Mouse (Mus musculus) spleen, postnatal 4 days (tissue): ENCODE data around the gene Nanos2.

ENCODE experiments used
- DNase-seq, 2 experiments: peaks; one replicate each; pipeline ENCODE4 v3.0.0; 2022; ENCODE audit warnings: low spot score in 2 of 2

Gene Nanos2

GRCm38 (mm10) chr7:18990601-18991295 is 3.5 kb downstream of the Nanos2 start, which contains the start of gene Mypop:
Gene Mypop, plus strand, starts transcription at chr7:18991245.
- DNase-seq: peak; percentile 95 to 98

- no peak for DNase-seq
Measured at GRCm38 (mm10) chr7:18991660-18992293, 4.6 kb downstream of the Nanos2 start.

DNA sequence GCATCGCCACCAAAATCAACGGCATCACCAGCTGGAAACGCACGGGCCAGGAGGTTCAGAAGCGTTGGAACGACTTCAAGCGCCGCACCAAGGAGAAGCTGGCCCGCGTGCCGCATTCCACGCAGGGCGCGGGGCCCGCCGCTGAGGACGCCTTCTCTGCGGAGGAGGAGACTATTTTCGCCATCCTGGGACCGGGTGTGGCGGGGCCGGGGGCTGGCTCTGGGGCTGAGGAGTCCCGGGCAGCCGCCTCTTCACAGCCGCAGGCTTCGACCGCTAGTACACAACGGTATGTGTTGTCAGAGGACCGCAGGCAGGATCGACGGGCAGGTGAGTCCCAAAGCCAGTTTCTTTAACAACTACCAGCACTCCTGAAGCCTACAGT is 5.1 kb downstream of the Nanos2 start:
- DNase-seq: no peak

GRCm38 (mm10) chr7:18993036-18993435 is 5.8 kb downstream of the Nanos2 start:
- DNase-seq: no peak

- no peak for DNase-seq
Measured at GRCm38 (mm10) chr7:18998835-18999234, 11.6 kb downstream of the Nanos2 start.

GRCm38 (mm10) chr7:19000421-19000820 is 13.2 kb downstream of the Nanos2 start:
- DNase-seq: peak in 1 of 2 experiments; percentile 73

DNA sequence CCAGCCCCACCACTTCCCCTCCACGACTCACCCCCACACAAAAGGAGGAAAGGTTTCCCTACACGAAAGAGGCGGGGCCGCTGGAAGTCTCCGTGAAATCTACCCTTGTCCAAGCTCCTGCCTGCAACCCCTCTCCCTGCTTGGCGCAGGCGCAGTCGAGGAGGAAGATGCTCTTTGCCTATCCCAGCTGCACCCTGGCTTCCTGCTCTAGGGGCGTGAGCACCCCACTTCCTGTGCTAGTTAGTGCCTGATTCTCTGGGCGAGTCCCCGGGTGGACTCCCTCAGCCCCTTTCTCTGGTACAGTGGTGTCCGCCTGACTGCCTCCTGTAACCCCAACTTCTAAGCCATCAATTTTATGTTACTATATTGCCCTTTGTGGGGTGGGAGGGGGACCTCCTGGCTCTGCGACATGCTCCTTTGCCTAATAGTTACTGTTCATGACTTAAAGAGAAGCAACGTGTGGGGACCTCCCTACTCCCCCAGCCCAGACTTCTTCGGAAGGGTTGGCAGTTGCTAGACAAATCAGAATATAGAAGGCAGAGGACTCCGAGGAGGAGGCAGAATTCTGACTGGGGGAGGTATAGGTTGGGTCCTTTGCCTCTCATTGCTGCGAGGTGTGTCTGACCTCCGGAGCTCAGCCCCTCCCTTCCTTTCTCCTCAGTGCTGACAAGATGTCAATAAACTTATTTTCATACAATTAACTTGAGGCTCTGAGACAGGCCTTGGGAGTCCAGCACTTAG is 14.0 kb downstream of the Nanos2 start:
- peak; percentile 79 to 90 for DNase-seq

GRCm38 (mm10) chr7:19001807-19002085 is 14.5 kb downstream of the Nanos2 start:
- no peak for DNase-seq

GRCm38 (mm10) chr7:19002115-19002514 is 14.9 kb downstream of the Nanos2 start:
- DNase-seq: no peak

GRCm38 (mm10) chr7:19002848-19003498 is 15.8 kb downstream of the Nanos2 start:
- peak; percentile 67 to 77 for DNase-seq

- DNase-seq: peak; percentile 91 to 93
Measured at GRCm38 (mm10) chr7:19003902-19004630, 16.9 kb downstream of the Nanos2 start, which contains the start of gene Irf2bp1. Gene Irf2bp1, plus strand, starts transcription at chr7:19004044.

- peak; percentile 34 to 79 for DNase-seq
Measured at GRCm38 (mm10) chr7:19004631-19005079, 17.5 kb downstream of the Nanos2 start.

DNA sequence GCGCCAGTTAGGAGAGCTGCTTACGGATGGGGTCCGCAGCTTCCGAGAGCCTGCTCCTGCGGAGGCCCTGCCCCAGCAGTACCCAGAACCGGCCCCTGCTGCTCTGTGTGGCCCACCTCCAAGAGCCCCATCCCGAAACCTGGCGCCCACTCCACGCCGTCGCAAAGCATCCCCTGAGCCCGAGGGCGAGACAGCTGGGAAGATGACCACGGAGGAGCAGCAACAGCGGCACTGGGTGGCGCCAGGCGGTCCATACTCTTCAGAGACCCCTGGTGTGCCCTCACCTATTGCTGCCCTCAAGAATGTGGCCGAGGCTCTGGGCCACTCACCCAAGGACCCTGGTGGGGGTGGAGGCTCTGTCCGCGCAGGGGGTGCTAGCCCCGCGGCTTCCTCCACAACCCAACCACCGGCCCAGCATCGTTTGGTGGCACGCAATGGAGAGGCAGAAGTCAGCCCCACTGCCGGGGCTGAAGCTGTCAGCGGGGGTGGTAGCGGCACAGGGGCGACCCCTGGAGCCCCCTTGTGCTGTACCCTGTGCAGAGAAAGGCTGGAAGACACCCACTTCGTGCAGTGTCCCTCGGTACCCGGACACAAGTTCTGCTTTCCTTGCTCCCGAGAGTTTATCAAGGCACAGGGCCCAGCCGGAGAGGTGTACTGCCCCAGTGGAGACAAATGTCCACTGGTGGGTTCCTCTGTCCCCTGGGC is 18.4 kb downstream of the Nanos2 start:
- DNase-seq: peak in 1 of 2 experiments; percentile 74

- peak; percentile 83 to 90 for DNase-seq
Measured at GRCm38 (mm10) chr7:19006476-19006875, 19.3 kb downstream of the Nanos2 start.

DNA sequence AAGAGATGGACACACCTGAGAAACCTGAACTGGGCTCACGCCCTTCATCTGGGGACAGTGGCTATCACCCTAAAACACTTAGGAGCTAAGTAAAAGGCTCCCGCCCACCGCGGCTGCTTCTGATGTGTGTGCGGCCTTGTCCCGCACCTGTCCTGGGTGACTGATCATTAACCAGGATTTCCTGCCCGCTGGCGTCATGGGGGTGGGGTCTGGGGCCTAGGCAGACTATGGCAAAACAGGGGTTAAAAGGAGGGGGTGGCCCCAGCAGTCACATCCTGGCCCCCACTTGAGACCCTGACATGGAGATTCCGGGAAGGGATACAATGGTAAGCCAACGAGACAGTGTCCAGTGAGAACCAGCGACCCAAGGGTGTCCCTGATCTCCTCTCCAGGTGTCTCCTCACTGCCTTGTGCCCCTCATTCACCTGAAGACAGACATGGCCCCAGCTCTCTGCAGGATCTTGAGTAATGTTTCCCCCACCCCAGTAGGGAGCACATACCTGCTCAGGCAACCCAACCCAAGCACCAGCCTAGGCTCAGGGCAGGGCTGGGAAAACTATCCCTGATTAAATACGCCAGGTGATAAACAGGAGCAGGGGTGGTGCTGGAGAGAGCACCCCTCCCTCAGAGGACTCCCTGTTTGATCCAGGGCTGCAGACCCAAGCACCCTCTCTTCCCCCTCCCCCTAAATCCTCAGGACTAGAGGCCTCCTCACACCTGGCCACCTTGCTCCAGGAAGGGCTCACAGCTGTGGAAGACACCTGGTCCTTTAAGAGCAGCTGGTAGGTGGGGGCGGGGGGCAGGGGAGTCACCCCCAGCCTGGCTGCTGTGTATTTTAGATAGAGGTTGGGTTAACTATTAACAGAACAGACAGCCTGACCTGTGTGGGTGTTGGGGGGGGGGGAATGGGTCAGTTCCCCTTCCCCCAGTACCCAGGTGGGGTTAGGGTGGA is 20.1 kb downstream of the Nanos2 start:
- no peak for DNase-seq

DNA sequence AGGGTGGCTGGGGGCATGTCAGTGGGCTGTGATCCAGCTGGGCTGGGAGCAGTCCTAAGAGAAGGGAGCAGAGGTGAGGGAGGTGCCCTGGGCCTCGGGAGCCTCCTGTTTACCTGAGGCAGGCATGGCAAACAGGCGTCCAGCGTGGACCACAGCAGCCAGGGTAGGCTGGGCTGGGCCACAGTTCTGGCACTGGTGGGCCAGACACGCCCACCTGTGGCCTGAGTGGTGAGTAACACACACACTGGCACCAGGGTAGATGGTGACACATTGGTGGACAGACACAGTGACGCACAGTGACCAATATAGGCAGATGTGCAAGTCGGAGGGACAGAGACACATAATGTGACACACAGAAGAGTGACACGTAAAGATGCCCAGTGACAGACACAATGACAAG is 23.4 kb downstream of the Nanos2 start:
- DNase-seq: no peak

GRCm38 (mm10) chr7:19012025-19012621 is 24.9 kb downstream of the Nanos2 start:
- no peak for DNase-seq

GRCm38 (mm10) chr7:19012882-19013281 is 25.7 kb downstream of the Nanos2 start:
- no peak for DNase-seq

DNA sequence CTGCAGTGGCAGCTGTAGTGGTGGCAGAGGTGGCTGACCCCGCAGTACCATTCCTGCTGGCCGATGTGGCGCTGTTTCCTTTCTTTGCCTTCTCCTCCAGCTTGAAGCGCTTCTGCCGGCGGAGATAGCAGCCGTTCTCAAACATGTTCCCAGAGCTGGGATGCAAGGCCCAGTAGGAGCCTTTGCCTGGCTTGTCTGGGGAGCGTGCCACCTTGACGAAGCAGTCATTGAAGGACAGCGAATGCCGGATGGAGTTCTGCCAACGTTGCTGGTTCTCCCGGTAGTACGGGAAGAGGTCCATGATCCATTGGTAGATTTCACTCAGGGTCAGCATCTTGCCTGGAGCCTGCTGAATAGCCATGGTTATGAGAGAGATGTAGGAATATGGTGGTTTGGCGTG is 27.3 kb downstream of the Nanos2 start:
- no peak for DNase-seq
